Mouse (Mus musculus): ENCODE measurements around the gene Fcer1g. TPM values are rescaled to one million over a fixed set of nuclear protein-coding genes. Genes with fewer than 3 reads are reported as not detected.

Fcer1g gene
- polyA plus RNA-seq (2015; fragmentation: Nextera tagmentation; extraction: Ambion mirVana), result 38.6 and 38.7 TPM in 2 replicates

GRCm38 (mm10) chr1:171234126-171234525 lies at the start of gene Fcer1g:
TSS of gene Fcer1g (minus strand) at chr1:171234365.
- H3K4me3 ChIP-seq, result no peak within 1 kb of the TSS
- no peaks in the 10 kb centered on the region for H3K9me3 ChIP-seq
- H3K4me1 ChIP-seq (replicated peaks), result no peaks in the 10 kb centered on the region
- ATAC-seq (ENCODE audit: low read depth), result no peak
- no peaks in the 10 kb centered on the region for H3K27me3 ChIP-seq
- 93% methylated on average over 14 of the region's 14 CpGs for WGBS
- H3K4me2 ChIP-seq, result no peak within 1 kb of the TSS
- no peak within 1 kb of the TSS for H3K9ac ChIP-seq
- H3K27ac ChIP-seq (replicated peaks), result no peak within 1 kb of the TSS
- H3K36me3 ChIP-seq, result peaks cover 60% of the 10 kb centered on the region

GRCm38 (mm10) chr1:171283188-171284160 lies 49.3 kb upstream of the Fcer1g start:
- H3K4me3 ChIP-seq, result no peak overlapping the region
- no peak for ATAC-seq (ENCODE audit: low read depth)
- H3K4me1 ChIP-seq (replicated peaks), result peaks cover 58% of the 10 kb centered on the region
- H3K27me3 ChIP-seq, result no peaks in the 10 kb centered on the region
- no peaks in the 10 kb centered on the region for H3K9me3 ChIP-seq
- no peak overlapping the region for H3K27ac ChIP-seq (replicated peaks)
- peaks cover 51% of the 10 kb centered on the region for H3K36me3 ChIP-seq
- WGBS, result 91% methylated on average over 18 of the region's 18 CpGs
- H3K4me2 ChIP-seq, result no peak overlapping the region
- no peak overlapping the region for H3K9ac ChIP-seq

- Histone ChIP-seq H3K9me3 (no peaks in the 10 kb centered on the region), H3K4me2 (peak overlapping the region; percentile 91), H3K36me3 (peaks cover 60% of the 10 kb centered on the region), H3K9ac (peak overlapping the region; percentile 60; the same call in 1 of the 2 replicates), H3K4me1 (replicated peaks) (peaks cover 52% of the 10 kb centered on the region), H3K4me3 (peak overlapping the region; percentile 63; the same call in 1 of the 2 replicates), H3K27me3 (no peaks in the 10 kb centered on the region), H3K27ac (replicated peaks) (no peak overlapping the region)
- no peak for ATAC-seq (ENCODE audit: low read depth)
- 80% methylated on average over 18 of the region's 18 CpGs for WGBS
Measured at GRCm38 (mm10) chr1:171282086-171282805, 48.1 kb upstream of the Fcer1g start.

GRCm38 (mm10) chr1:171281528-171281923 lies 47.4 kb upstream of the Fcer1g start:
- WGBS, result under 1% methylated on average over 10 of the region's 10 CpGs
- Histone ChIP-seq H3K36me3 (peaks cover 65% of the 10 kb centered on the region), H3K4me1 (replicated peaks) (peaks cover 45% of the 10 kb centered on the region), H3K9me3 (no peaks in the 10 kb centered on the region), H3K4me2 (peak overlapping the region; percentile 91), H3K4me3 (peak overlapping the region; percentile 63), H3K27me3 (no peaks in the 10 kb centered on the region), H3K9ac (peak overlapping the region; percentile 60), H3K27ac (replicated peaks) (peak overlapping the region; percentile 78)
- ATAC-seq (ENCODE audit: low read depth), result peak; percentile 40

- H3K4me3 ChIP-seq, result peak within 1 kb of the TSS; percentile 63
- ATAC-seq (ENCODE audit: low read depth), result peak; percentile 98
- H3K9me3 ChIP-seq, result no peaks in the 10 kb centered on the region
- peak within 1 kb of the TSS; percentile 78 for H3K9ac ChIP-seq
- peaks cover 65% of the 10 kb centered on the region for H3K36me3 ChIP-seq
- WGBS, result under 1% methylated on average over 26 of the region's 26 CpGs
- H3K27me3 ChIP-seq, result no peaks in the 10 kb centered on the region
- peak within 1 kb of the TSS; percentile 78 for H3K27ac ChIP-seq (replicated peaks)
- peak within 1 kb of the TSS; percentile 91 for H3K4me2 ChIP-seq
- H3K4me1 ChIP-seq (replicated peaks), result peaks cover 45% of the 10 kb centered on the region
Measured at GRCm38 (mm10) chr1:171280916-171281527, 46.9 kb upstream of the Fcer1g start, which contains the start of gene Ppox. TSS of gene Ppox (minus strand) at chr1:171281186.

GRCm38 (mm10) chr1:171280250-171280915 lies 46.2 kb upstream of the Fcer1g start:
- peaks cover 65% of the 10 kb centered on the region for H3K36me3 ChIP-seq
- peak overlapping the region; percentile 78 for H3K9ac ChIP-seq
- H3K4me3 ChIP-seq, result peak overlapping the region; percentile 63
- peaks cover 38% of the 10 kb centered on the region for H3K4me1 ChIP-seq (replicated peaks)
- no peaks in the 10 kb centered on the region for H3K9me3 ChIP-seq
- peak overlapping the region; percentile 91 for H3K4me2 ChIP-seq
- WGBS, result 2% methylated on average over 25 of the region's 25 CpGs
- ATAC-seq (ENCODE audit: low read depth), result peak; percentile 45; the same call in 1 of the 2 replicates
- H3K27ac ChIP-seq (replicated peaks), result no peak overlapping the region; the same call in 1 of the 2 replicates
- H3K27me3 ChIP-seq, result no peaks in the 10 kb centered on the region

- H3K36me3 ChIP-seq, result peaks cover 65% of the 10 kb centered on the region
- H3K9ac ChIP-seq, result peak overlapping the region; percentile 78
- ATAC-seq (ENCODE audit: low read depth), result no peak
- H3K27me3 ChIP-seq, result no peaks in the 10 kb centered on the region
- WGBS, result 71% methylated on average over 5 of the region's 5 CpGs
- peak overlapping the region; percentile 91 for H3K4me2 ChIP-seq
- no peak overlapping the region for H3K27ac ChIP-seq (replicated peaks)
- H3K4me3 ChIP-seq, result peak overlapping the region; percentile 63
- no peaks in the 10 kb centered on the region for H3K9me3 ChIP-seq
- peaks cover 32% of the 10 kb centered on the region for H3K4me1 ChIP-seq (replicated peaks)
Measured at GRCm38 (mm10) chr1:171279721-171280120, 45.6 kb upstream of the Fcer1g start.

- Histone ChIP-seq H3K4me3 (peak overlapping the region; percentile 63; the same call in 1 of the 2 replicates), H3K4me2 (0 out of 2 replicates have a peak overlapping the region, but pooled peaks have one; percentile 91), H3K4me1 (replicated peaks) (peaks cover 29% of the 10 kb centered on the region), H3K9ac (peak overlapping the region; percentile 78), H3K27me3 (no peaks in the 10 kb centered on the region), H3K27ac (replicated peaks) (no peak overlapping the region), H3K9me3 (no peaks in the 10 kb centered on the region), H3K36me3 (peaks cover 66% of the 10 kb centered on the region)
- no peak for ATAC-seq (ENCODE audit: low read depth)
- 89% methylated on average over 14 of the region's 14 CpGs for WGBS
Measured at GRCm38 (mm10) chr1:171279012-171279705, 45.0 kb upstream of the Fcer1g start.

GRCm38 (mm10) chr1:171278436-171278835 lies 44.3 kb upstream of the Fcer1g start:
- Histone ChIP-seq H3K9me3 (no peaks in the 10 kb centered on the region), H3K27ac (replicated peaks) (no peak overlapping the region), H3K36me3 (peaks cover 66% of the 10 kb centered on the region), H3K4me2 (no peak overlapping the region), H3K9ac (no peak overlapping the region), H3K4me1 (replicated peaks) (peaks cover 29% of the 10 kb centered on the region), H3K27me3 (no peaks in the 10 kb centered on the region), H3K4me3 (no peak overlapping the region)
- 95% methylated on average over 8 of the region's 8 CpGs for WGBS
- ATAC-seq (ENCODE audit: low read depth), result no peak

GRCm38 (mm10) chr1:171277736-171278135 lies 43.6 kb upstream of the Fcer1g start:
- peaks cover 66% of the 10 kb centered on the region for H3K36me3 ChIP-seq

More at GRCm38 (mm10) chr1:171277736-171278135, 43.6 kb upstream of the Fcer1g start:
- no peak overlapping the region for H3K4me2 ChIP-seq
- no peak for ATAC-seq (ENCODE audit: low read depth)
- H3K9ac ChIP-seq, result no peak overlapping the region
- H3K9me3 ChIP-seq, result no peaks in the 10 kb centered on the region
- H3K4me3 ChIP-seq, result no peak overlapping the region
- H3K27me3 ChIP-seq, result no peaks in the 10 kb centered on the region
- WGBS, result 82% methylated on average over 10 of the region's 10 CpGs
- H3K27ac ChIP-seq (replicated peaks), result no peak overlapping the region
- H3K4me1 ChIP-seq (replicated peaks), result peaks cover 29% of the 10 kb centered on the region

All from neural tube, embryonic 13.5 days (tissue).